Mouse (Mus musculus): ENCODE data around the gene Rorc.
A peak's percentile ranks its signal among the peaks of the same experiment; 100 is the strongest.

Rorc gene

GRCm38 (mm10) chr3:94377028-94377923 is 4.7 kb downstream of the Rorc start:
- no peak for DNase-seq (ENCODE audit: low spot score)

GRCm38 (mm10) chr3:94379831-94380510 is 7.4 kb downstream of the Rorc start:
- DNase-seq (ENCODE audit: low spot score), result no peak

GRCm38 (mm10) chr3:94382308-94382707 is 9.7 kb downstream of the Rorc start:
- DNase-seq (ENCODE audit: low spot score), result no peak

DNA sequence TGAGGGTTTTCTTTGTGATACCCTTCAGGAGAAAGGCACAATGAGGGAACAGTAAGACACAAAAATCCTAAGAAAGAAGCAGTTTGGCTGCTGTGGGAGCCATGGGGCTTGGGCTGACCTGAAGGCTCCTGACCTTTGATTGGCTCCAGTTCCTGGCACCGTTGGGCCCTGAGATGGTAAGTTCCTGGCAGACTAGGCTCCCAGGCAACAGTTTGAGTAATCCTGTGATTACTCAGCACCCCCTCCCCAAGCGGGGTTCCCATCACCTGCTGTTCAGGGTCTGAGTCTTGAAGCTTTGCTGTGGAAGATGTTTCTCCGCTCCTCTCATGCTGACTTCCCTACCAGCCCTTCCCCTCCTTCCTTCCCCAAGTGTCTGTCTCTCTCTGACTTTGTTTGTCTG is 10.9 kb downstream of the Rorc start:
- no peak for DNase-seq (ENCODE audit: low spot score)

- DNase-seq (ENCODE audit: low spot score), result no peak
Measured at GRCm38 (mm10) chr3:94386671-94387070, 14.1 kb downstream of the Rorc start.

- DNase-seq (ENCODE audit: low spot score), result no peak
Measured at GRCm38 (mm10) chr3:94387391-94387790, 14.8 kb downstream of the Rorc start.

DNA sequence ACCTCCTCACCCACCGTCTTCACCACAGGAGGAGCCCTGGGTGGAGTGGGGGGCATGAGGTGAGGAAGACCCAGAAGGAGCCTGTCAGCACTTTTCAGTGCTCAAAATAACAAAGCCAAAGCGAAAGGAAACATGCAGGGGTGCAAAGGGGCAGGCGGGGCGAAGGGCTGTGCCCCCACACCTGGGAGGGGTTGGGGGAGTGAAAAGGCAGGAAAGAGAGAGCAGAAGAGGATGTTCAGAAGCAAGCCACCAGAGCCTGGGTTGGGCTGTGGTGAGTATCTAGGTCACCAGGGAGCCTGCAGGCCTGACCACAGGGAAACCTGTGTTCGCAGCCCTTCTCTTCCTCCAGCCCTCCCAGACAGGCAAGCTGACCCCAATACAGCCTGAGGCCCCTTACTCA is 15.5 kb downstream of the Rorc start:
- no peak for DNase-seq (ENCODE audit: low spot score)

GRCm38 (mm10) chr3:94389420-94389819 is 16.8 kb downstream of the Rorc start:
- no peak for DNase-seq (ENCODE audit: low spot score)

GRCm38 (mm10) chr3:94391001-94391400 is 18.4 kb downstream of the Rorc start:
- no peak for DNase-seq (ENCODE audit: low spot score)

DNA sequence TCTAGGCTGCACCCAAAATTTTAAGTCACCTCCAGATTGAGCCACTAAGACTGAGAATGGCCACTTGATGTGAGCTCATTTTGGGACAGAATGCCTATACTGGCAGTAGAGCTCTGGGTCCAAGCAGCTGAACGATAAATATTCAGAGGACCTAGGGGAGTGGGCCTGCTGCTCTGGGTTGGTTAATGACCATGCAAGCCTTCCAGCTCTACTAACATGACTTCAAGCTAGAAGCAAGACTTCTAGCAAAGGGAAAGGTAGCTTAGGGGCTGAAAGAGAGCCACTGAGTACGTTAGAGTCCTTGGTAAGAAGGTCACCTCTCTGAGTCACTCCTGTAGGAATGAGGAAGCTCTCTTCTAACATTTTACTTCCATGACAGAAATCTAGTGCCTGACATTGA is 19.5 kb downstream of the Rorc start:
- no peak for DNase-seq (ENCODE audit: low spot score)

DNA sequence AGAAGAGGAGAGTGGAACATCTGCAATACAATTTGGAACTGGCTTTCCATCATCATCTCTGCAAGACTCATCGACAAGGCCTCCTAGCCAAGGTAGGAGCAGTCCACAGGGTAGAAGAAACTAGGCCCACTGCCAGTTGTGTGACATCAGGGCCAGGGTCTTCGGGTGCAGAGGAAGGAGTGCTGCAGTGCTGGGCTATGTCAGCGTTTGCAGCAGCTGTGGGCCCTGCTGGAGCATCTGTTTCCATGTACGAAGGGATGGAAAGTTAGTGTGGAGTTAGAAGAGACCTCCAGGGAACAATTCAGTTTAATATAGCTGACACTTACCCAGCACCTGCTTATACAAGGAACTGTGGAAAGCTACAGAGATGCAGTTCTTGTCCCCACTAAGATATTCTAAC is 20.5 kb downstream of the Rorc start:
- DNase-seq (ENCODE audit: low spot score), result no peak

GRCm38 (mm10) chr3:94396336-94396735 is 23.7 kb downstream of the Rorc start:
- DNase-seq (ENCODE audit: low spot score), result no peak

DNA sequence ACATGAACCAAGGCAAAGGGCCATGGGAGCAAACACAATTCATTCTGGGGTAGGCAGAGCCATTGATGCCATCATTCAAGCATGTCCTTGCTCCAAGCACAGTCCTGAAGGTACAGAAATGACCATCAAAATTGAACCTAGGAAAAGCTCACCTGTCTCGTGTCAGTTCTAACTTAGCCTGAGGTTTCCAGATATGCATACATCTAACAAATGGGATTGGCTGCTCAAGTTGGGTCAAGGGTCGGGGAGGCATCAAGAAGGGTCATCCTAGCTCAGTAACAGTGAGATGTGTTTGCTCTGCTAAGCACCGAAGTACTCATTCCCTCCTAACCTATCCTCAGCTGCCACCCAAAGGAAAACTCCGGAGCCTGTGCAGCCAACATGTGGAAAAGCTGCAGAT is 24.3 kb downstream of the Rorc start:
- no peak for DNase-seq (ENCODE audit: low spot score)

- no peak for DNase-seq (ENCODE audit: low spot score)
Measured at GRCm38 (mm10) chr3:94398217-94398616, 25.6 kb downstream of the Rorc start, which contains the start of gene Lingo4. TSS of gene Lingo4 (plus strand) at chr3:94398517.

DNA sequence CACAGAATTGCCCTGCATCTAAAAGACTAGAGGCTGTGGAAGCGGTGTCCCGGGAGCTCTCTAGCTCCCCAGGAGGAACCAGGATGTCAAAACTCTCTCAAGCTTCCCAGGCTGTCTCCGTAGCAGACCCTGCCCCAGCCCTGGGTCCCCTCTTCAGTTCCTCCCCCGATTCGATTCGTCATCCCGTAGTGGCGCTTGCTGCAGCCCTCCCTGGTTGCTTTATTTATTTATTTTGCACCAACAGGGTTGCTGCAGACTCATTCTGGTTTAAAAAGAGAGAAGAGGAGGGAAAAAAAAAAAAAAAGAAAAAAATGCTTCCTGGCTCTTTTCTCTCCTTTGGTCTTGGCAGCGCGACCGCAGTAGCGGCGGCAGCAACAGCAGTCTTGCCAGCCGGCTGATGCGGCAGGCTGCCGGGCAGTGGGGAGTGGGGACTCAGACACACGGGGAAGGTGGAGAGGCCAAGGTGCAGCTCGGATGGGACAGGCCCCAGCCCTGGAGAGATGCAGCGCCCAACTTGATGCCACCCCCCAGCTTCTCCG is 26.4 kb downstream of the Rorc start:
- DNase-seq (ENCODE audit: low spot score), result peak; percentile 15

- DNase-seq (ENCODE audit: low spot score), result no peak
Measured at GRCm38 (mm10) chr3:94399663-94400310, 27.2 kb downstream of the Rorc start.

GRCm38 (mm10) chr3:94402451-94402850 is 29.9 kb downstream of the Rorc start:
- no peak for DNase-seq (ENCODE audit: low spot score)

- DNase-seq (ENCODE audit: low spot score), result no peak
Measured at GRCm38 (mm10) chr3:94404366-94405054, 31.9 kb downstream of the Rorc start.

GRCm38 (mm10) chr3:94405561-94405960 is 33.0 kb downstream of the Rorc start:
- DNase-seq (ENCODE audit: low spot score), result no peak

GRCm38 (mm10) chr3:94412530-94412929 is 39.9 kb downstream of the Rorc start:
- DNase-seq (ENCODE audit: low spot score), result no peak

- peak; percentile 90 for DNase-seq (ENCODE audit: low spot score)
Measured at GRCm38 (mm10) chr3:94413031-94413679, 40.6 kb downstream of the Rorc start, which contains the start of gene Tdrkh. TSS of gene Tdrkh (plus strand) at chr3:94413273.

All from ovary, postnatal 14 days (tissue).